Mouse (Mus musculus) T-helper 1 cell (primary cell): ENCODE results near the gene Map1lc3a.

ENCODE experiments used
- in situ Hi-C: fragments of 300-600 bp; cut with MboI, MseI; formaldehyde crosslinking; loops from one replicate; pipeline ENCODE4 v1.15.1; 2025; ENCODE audit warnings: high pct_unique_total_duplicates

The Map1lc3a gene

GRCm38 (mm10) chr2:155285744-155286143, 9.6 kb downstream of the Map1lc3a start:
- in situ Hi-C loops, result no loop called here

DNA sequence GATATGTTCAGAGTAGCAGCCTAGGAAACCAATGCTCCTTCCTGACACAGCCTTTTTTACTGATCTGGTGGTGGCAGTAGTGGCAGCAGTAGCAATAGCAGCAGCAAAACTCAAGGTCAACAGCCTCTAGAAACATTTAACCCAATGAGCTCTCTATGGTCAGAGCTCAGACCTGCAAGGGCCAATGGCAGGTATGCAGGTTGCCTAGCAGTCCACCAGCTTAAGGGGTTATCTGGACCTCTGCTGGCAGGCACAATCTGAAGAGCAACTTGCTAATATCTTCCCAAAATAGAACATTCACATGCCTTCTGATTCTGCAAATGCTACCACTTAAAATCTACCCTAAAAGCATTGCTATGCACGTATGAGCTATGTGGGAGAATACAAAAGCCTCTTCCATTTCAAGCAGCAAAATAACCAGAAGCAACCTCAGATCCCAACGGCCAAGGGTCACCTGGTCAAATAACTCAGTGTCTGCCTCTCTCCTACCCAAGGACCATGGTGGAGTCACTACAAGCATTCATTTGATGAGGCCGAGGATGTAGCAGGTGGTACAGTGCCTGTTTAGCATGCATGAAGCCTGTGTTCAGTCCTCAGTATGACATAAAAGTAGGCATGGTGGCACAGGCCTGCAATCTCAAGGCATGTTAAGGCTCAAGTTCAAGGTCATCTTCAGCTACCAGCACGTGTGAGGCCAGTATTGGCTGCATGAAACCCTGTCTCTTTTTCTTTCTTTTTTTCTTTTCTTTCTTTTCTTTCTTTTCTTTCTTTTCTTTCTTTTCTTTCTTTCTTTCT, 11.6 kb downstream of the Map1lc3a start:
- in situ Hi-C loops, result no loop called here

DNA sequence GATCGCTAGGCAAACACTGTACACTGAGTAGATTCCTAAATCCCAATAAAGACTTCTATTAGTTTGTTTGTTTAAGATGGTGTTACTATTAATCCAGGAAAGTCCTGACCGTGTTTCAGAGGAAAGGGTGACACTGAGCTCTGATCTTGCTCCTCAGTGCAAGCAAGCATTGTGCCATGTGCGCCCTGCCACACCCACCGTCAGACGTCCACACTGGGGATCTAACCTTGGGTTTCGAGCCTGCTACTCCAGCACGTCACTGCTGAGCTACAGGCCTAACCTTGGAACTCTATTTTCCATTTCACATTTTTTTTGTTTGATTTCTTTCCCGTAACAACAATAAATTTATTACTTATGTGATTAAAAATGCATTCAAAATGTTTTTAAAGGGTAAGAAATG, 14.0 kb downstream of the Map1lc3a start:
- in situ Hi-C loops, result loop anchor here (10.0 kb wide), 2 partner anchors 1035 to 1175 kb away; no protein-coding TSS in a partner anchor

GRCm38 (mm10) chr2:155293382-155293781, 17.3 kb downstream of the Map1lc3a start:
- in situ Hi-C loops, result loop anchor here (10.0 kb wide), 2 partner anchors 1031 to 1179 kb away; no protein-coding TSS in a partner anchor

- in situ Hi-C loops, result loop anchor here (10.0 kb wide), 2 partner anchors 1031 to 1179 kb away; no protein-coding TSS in a partner anchor
Measured at GRCm38 (mm10) chr2:155293946-155294345, 17.8 kb downstream of the Map1lc3a start.

GRCm38 (mm10) chr2:155295453-155295852, 19.4 kb downstream of the Map1lc3a start:
- in situ Hi-C loops, result loop anchor here (10.0 kb wide), 2 partner anchors 1029 to 1181 kb away; no protein-coding TSS in a partner anchor

- in situ Hi-C loops, result loop anchor here (10.0 kb wide), 2 partner anchors 1025 to 1185 kb away; no protein-coding TSS in a partner anchor
Measured at GRCm38 (mm10) chr2:155299563-155299962, 23.5 kb downstream of the Map1lc3a start.

DNA sequence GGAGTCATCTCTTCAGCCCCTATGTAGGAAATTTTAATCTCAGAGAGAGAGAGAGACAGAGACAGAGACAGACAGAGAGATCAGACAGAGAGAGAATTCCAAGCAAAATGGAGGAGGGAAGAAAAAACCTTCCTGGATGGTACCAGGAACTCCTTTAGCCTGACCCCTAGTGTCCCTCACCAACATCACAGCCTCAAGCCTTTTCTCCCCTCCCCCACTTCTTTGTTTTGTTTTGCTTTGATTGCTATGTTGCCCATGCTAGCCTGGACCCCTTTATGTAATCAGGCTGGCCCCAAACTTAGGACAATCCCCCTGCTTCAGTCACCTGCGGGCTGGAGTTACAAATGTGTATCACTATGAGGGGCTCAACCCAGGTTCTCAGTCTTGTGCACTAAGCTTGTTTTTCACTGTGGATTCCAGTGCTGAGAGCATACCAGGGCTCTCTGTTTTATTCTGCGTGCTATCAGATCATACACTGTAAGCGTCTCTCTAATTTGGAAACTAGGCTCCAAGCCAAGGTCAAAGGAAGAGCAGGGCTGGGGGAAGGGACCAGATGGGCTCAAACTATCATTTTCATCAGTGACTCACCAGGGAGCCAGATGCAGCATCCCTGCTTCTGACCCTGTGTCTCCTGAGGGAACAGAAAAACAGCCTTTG, 33.0 kb downstream of the Map1lc3a start:
- in situ Hi-C loops, result no loop called here

DNA sequence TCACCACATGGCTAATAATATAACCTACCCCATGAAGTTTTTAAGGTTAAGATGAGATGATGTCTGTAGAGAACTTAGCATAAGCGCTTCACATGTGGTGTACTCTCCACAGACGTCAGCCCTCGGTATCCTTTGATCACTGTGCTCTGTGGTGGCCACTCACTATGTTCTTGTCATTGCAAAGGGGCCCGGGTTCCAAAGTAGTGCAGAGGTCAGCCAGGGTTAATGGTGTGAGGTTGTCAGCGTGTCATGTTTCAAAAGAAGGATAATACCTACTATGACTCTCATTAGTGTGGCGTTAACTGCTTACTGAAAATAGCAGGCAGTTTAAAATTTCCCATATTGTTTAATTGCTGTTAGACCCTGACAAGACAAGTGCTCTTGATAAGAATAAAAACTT, 37.6 kb downstream of the Map1lc3a start:
- in situ Hi-C loops, result no loop called here

DNA sequence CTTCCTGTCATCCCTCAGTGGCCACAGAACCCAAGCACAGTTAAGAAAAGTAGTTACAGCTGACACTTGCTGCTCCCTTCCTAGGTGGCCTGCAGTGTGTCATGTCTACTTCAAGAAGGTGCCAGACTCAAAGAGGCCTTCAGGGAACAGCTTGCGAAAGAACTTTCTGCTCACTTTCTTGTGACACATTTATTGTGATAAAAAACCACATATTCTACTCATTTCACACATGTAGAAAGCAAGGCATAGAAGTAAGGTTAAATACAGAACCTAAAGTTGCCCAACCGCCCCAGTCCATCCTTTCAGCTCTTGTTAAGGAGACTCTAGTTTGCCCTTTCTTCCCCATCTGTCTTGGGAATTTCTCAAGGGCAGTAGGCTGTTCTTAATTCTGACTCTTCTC, 42.5 kb downstream of the Map1lc3a start:
- in situ Hi-C loops, result no loop called here

DNA sequence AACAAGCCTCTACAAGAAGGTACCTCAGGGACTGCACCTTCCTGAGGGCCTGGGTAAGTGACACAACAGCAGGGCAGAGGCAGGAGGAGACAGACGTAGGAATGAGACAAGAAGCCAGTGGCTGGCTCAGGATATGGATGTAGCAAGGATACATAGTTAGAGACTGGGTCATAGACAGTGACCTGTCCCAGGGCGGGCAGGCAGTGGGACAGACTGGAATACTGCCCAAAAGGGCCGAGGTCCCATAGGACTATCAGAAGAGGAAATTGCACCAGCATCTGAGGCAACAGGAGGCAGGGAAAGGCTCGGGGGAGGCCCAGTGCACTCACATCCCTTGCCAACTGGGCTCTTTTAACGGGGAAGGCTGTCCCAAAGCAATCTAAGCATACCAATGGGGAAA, 44.5 kb downstream of the Map1lc3a start:
- in situ Hi-C loops, result no loop called here

GRCm38 (mm10) chr2:155326001-155326400, 49.9 kb downstream of the Map1lc3a start:
- in situ Hi-C loops, result no loop called here
